Mouse (Mus musculus) brain, adult 2 months (tissue): Measurements from ENCODE around the gene Ptbp1.

Source experiments
- DNase-seq: peaks from one replicate; pipeline ENCODE4 v3.0.0; 2011; ENCODE audit warnings: low read depth, low spot score

The Ptbp1 gene

DNA sequence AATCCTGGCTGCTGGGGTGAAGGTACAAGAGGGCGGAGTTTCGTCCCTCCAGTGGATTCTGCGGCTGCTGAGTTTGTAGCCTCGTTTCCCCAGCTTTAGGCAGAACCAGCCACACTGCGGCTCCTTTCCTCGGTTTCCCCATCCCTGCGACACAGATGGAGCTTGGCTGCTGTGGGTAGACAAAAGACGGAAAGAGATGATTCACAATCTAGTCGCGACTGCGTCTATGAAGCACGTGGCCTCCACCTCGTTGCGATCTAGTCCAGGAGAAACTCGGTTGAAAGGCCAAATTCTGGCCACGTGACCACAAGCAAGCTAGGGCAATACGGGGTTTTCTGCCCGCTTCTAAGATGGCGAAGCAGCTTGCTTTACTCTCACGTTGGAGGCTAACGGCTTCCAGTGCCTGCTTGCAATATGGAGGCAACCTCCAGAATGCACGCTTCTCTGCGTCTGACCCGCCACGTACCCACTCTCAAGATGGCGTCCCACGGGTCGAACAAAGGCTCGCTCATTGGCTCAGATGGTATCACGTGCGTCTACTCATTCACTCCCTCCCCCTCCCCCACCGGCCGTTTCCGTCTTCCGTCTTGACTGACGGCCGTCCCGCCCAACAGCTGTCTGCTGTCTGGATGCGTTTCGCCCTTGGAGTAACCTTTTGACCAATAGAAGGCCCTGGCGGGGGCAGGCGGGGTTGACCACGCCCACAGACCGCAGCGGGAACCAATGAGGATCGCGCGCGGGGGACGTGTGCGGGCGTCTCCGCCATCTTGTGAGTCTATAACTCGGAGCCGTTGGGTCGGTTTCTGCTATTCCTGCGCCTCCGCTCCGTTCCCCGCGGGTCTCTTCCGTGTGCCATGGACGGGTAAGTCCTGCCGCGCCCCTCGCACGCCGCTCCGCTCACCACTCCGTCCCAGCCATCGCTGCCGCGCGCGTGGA, at the start of gene Ptbp1:
Gene Ptbp1 (plus strand): TSS at position 568 of the 936 bp plus-strand sequence.
- peak; percentile 100 for DNase-seq

DNA sequence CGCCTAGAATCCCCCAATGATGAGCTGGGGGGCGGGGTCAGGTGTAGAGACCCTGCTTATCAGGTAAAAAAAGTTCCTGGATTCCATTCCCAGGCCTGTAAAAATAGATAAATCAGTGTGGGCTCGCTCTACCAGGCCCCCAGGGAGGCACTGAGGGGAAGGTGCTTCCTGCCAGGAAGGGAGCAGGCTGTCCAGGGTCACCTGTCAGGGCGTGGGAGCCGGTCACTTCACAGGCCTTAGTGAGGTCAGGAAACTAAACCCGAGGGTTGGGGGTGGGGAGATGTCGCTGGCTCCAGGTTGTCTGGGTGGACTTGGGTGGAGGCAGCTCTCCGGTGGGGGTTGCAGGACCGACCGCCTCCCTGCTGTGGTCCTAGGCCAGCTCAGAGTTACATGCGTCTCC, 48.6 kb upstream of the Ptbp1 start:
- no peak for DNase-seq

DNA sequence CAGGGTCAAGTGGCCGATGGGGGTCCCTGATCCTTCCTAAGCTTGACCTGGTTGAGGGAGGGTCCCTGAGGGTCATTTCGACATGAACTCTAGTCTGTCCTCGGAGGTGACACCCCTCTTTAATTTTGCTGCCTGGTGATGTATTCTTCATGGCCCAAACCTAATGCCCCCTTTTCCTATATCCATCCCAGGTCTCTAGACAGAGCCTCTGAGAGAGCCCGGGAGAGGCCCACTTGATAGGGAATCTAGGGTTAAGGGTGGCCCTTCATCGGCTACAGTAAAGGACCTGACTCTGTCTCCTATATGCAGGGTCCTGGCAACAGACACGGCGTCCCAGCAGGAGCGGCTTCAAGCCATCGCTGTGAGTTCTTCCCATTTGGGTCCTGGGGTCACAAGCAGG, 47.9 kb upstream of the Ptbp1 start:
- no peak for DNase-seq

DNA sequence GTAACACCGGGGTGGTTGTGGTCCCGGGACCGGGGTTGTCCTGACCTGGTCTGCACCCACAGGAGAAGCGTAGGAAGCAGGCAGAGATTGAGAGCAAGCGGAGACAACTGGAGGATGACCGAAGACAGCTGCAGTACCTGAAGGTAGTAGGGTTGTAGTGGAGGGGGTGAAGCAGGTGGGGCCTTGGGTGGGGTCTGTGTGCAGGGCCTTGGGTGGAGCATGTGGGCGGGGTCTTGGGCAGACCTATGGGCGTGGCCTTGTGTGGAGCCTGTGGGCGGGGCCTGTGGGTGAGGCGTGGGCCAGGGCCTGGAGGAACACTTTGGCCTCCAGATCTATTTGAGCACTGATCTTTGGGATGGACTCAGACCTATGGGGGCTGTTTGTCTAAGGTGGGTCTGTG, 47.3 kb upstream of the Ptbp1 start:
- no peak for DNase-seq

DNA sequence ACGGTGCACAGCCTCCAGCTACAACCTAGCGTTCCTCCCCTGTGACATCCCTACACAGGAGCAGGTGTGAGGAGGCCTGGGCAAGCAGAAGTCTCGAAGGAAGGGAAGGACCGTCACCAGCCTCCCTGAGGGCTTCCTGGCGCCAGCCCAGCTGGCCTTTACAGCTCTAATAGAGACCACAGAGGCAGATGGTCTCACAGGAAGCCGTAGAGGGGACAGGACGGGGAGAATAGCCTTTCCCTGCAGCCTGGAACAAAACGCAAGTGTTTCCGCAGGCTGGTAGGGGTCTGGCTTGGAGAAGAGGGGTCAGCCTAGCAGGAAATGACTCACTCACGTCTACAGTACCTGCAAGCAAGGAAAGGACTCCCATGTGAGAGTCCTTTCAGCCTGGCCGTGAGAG, 46.4 kb upstream of the Ptbp1 start:
- DNase-seq: peak; percentile 81

DNA sequence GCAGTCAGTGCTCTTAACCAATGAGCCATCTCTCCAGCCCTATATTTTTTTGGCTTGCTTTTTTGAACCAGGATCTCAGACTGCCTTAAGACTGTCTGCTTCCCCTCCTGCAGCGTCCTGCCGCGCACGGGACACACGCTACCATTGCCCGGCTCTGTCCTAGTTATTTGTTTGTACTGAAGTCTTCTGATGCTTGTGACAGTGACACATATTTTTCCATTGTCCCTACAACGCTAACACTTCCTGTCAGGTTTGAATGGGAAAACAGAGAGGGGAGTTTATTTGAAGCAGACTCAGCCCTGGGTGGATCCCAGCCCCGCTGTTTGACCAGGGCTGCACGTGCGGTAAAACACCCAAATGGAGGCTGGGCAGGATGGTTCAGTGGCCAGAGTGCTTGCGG, 45.5 kb upstream of the Ptbp1 start:
- no peak for DNase-seq

DNA sequence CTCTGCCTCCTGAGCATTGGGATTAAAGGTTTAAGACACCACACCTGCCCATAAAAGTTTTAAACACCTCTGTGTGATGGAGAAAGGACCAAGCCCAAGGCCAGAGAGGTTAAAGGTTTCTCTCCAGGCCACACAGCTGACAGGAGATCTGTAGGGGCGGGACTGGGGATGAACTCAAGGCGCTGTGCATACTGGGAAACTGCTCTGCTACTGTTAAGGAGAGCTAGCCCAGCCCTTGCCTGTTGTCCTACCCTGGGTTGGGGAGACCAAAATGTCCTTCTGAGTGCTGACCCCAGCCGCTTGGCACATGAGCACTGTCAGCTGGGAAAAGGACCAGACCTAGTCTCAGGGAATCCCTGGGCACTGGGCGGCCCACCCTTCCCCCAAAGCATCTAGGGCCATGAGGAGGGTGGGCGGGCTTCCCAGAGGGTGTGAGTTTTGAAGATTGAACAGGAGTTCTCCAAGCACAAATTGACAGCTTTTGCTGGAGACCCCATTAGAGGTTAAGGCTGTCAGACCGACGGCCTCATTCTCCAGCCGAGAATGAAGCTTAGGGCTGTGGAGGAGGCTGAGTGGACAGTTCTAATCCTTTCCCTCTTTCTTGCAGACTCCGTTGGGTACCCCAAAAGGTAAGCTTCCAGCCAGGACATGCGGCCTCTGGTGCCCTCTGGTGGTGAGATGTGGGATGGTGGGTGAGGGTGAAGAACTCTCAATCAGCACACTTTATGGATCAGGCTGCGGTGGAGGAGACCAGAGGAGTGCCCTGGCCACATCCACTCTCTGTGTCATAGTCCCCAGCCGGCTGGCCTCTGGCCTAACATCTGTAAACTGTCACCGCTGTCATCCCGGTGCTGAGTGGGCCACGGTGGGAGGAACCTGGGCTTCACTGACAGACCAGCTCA, 42.2 kb upstream of the Ptbp1 start:
- DNase-seq: peak; percentile 86

DNA sequence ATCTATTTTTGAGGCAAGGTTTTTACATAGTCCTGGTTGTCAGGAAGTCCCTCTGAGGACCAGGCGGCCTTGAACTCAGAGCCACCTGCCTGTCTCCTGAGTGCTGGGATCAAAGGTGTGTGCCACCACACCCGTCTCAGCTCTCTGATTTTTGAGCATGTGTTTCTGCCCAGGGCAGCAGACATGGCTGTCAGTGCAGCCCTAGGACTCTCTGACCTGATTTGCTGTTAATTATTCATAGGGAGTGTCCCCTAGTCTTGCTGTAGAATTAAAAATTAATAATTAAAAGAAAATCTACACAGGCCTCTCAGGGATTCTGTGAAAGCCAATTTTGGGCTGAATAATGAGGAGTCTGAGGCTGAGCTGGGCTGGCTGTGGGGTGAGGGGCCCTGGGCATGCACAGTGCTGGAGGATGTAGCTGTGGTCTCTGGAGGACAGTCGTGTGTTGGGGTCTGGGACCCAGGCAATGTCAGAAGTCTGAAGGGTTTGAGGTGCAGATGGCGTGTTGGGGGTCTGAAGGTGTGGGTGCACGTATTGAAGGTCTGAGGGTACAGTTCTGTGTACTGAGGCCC, 39.9 kb upstream of the Ptbp1 start:
- DNase-seq: no peak

DNA sequence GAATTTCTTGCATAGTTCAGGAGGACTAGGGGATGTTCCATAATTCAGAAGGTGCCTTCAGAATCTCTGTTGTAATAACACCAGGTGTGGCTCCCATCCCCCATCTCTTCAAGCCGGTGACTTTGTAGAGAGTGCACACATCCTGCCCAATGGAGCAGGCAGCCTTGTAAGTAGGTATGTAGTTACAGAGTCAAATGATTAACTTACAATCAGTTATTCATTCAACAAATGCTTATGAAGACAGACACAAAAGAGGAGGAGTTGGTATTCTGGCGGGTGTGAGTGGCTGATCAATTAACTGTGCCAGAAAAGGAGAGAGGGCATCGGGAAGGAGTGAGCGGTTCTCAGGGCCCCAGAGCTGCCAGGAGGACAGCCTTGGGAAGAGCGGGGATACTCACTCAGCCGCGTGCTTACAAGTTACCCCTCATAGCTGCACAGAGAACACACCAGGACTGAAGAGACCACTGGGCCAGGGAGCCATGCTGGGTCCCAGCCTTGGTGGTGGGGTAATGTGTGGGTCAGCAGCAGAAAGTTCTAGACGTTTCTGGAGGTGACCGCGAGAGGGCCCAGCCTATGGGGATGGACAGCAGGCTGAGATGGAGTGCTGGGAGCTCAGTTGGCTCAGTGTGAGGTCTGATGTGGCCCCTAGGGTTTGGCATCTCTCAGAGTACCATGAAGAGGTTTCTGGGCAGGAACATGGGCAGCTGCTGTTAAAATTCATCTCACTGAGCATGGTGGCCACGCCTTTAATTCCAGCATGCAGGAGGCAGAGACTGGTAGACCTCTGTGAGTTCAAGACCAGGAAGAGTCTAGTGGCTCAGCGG, 38.3 kb upstream of the Ptbp1 start:
- DNase-seq: no peak

DNA sequence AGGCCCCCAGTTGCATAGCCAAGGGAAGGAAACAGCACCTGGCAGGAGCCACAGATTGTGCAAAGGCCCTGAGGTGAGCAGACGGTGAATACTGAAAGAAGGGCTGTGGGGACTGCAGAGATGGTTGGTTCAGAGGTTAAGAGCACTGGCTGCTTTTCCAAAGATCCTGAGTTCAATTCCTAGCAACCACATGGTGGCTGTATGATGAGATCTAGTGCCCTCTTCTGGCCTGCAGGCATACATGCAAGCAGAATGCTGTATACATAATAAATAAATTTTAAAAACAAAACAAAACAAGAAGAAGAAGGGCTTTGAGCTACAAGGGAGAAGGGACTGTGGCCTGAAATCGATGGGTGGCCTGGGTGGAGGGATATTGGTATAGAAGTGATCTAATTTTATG, 37.1 kb upstream of the Ptbp1 start:
- DNase-seq: no peak

DNA sequence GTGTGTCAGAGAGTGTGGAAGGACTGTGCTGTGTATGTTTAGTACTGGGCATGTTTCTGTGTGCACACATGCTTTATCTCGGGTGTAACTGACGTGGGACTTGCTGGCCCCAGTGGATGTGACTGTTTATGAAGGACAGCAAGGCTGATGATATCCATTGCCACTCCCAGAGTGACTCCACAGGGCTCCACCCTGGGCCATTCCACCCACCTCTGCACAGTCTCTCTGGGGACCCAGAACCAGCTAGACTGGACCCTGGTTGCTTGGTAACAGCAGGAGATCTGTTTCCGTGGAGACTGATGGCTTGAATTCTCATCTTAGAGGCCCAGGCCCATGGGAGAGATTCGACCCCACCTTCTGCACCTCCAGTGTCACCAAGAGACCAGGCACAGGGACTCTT, 36.0 kb upstream of the Ptbp1 start:
- no peak for DNase-seq

DNA sequence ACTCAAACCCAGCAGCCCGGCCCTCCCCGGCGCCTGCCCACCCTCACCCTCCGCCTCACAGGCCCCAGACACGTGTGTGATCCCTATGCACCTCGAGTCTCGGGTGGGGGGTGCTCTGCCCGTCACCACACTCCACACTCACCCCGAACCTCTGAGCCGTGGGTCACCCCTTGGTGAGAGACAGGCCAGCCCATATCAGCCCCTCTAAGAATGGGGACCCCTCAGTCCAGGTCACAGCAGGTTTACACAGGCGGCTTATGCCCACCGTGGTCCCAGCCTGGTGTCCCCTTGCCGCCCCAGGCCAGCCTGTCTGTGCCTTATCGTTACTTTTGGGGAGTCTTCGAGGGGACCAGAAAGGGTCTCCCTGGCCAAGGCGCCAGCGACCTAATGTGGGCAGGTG, 34.6 kb upstream of the Ptbp1 start:
- DNase-seq: no peak

DNA sequence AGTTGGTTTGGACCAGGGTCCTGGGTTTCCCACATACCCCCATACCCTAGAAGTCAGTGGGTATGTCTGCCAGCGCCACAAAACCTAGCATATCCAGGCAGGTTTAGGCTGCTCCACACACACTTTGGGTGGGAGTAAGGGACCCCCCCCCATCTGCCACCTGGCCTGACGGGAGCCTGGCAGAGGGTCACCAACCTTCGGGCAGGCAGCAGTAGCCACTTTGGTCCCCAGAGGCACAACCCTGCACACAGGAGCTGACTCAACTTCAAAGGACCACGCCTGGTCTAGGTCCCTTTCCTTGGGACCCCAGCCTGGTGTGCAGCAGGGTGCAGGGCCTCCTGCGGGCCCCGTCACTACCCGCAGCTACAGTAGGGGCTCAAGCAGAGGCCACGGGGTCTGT, 34.0 kb upstream of the Ptbp1 start:
- no peak for DNase-seq

DNA sequence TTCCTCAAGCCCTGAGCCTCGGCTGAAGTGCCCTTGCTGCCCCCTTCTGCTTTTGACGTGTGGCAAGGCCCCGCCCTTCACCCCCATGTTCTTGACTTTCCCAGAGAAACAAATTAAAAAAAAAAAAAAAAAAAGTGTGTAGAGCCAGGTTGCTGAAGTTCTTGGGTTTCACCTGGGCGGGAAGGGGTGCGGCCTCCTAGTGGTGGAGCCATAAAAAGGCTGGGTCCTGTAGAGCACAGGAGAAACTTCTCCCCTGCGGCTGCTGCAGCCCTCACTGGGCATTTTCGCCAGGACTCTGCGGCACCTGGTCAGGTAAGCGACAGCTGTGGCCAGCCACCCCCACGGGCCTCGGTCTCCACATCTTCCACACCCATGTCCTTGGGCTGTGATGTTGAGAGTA, 33.4 kb upstream of the Ptbp1 start, which contains the start of gene Misp:
Gene Misp (plus strand): TSS at position 208 of the 400 bp plus-strand sequence.
- no peak for DNase-seq

DNA sequence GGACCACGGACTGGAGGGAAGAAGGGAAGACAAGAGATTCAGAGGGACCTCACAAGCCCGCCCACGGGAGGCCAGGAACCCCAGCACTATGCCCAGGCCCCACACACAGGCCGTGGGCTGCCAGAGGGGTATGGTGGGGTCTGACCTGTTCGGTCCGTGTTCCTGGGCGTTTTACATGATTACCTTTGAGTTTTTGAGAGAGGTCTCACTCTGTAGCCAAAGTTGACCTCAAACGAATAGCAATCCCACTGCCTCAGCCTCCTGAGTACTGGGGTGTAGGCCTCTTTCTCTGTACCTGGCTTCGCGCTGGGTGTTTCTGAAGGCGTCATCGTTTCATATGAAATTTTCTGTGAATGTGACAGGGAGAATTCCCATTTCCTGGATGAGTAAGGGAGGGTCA, 32.5 kb upstream of the Ptbp1 start:
- no peak for DNase-seq

DNA sequence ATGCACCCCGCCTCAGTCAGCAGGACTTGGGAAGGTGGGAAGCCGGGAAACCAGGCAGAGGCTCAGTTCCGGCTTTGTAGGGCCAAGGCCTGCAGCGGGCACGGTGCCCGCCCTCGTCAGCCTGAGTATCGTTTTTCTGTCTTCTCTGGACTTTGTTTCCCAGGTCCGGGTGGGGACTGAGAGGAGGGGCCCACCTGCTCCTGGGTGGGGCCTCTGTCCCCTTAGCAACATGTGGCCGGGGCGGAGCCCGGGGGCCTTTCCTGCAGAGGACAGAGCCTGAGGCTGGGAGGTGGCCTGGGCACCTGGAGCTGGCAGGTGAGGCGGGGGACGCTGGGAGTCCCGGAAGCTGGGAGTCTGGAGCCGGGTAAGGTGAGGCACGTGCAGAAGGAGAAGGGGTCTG, 31.9 kb upstream of the Ptbp1 start:
- no peak for DNase-seq

DNA sequence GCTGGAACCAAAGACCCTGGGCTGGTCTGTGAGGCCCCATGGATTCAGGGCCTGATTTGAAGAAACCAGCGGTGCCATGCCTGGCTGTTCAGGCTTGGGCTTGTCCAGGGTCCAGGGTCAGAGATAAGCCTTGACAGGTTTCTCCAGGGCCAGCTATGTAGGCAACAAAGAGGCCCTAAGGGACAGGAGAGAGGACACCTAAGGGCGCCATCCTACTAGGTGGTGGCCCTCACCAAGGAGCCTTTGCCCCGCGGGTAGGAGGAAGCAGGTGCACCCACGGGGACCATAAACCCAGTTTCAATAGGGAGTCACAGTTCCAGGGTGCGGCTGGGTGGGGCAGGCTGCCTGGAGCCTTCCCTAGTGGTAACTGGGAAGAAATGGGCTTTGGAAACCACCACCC, 31.2 kb upstream of the Ptbp1 start:
- DNase-seq: no peak

DNA sequence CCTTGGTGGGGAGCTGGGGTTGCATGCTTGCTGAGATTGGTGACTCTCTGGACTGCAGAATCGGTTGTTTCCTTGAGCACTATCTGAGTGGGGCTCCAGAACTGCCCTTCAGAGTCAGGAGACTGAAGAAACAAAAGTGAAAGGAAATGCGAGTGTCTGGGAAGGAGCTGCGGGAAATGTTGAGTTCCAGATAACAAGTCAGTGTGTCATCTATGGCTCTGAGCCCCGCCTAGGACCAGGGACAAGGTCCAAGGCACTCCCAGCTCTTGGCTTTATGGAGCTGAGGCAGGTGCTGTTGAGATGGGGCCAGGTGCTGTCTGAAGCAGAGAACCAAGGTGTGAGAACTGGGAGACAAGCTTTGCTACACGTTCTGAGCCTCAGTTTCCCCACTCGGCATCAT, 29.8 kb upstream of the Ptbp1 start:
- DNase-seq: no peak

DNA sequence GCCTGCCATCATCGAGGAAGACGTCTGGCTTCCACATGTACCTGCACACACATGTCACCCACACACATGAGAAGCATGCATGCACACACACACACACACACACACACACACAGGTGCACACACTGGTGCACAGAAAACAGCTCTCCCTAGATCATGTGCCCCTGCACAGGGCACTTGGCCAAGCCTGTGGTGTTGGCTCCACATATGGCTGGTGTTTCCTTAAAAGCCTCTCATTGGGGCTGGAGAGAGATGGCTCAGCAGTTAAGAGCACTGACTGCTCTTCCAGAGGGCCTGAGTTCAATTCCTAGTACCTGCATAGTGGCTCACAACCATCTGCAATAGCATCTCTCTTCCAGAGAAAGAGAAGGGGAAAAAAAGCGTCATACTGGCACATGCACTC, 22.6 kb upstream of the Ptbp1 start:
- DNase-seq: no peak

DNA sequence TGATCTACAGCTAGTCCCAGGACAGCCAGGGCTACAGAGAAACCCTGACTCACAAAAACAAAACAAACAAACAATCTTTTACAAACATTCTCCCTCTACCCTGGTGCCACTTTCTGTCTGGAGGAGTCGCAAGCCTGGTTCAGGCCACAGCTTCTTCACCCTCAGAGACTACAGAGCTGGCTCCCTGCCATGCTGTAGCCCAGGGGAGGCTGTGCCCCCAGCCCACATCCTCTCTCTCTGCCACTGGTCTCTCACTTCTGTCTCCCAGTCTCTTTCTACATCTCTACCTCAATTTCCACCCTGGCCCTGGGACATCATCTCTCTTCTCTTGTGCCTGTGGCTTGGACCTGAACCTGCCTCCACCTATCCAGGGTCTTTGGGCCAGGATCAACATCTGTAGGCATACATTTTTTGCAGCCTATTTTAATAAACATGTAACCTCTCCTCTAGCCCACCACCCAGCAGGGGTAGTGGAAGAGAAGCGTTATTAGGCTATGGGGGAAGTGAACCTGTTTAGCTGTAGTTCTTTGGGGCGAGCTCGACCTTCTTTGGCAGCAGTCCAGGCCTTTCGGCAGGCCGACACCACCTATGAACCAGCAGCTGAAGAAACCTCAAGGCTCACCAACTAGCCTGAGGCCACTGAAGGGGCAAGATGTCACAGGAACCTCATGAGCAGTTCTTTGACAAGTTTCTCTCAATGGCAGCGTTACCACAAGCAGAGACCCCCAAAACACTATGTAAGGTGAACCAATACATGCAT, 22.0 kb upstream of the Ptbp1 start:
- DNase-seq: no peak

DNA sequence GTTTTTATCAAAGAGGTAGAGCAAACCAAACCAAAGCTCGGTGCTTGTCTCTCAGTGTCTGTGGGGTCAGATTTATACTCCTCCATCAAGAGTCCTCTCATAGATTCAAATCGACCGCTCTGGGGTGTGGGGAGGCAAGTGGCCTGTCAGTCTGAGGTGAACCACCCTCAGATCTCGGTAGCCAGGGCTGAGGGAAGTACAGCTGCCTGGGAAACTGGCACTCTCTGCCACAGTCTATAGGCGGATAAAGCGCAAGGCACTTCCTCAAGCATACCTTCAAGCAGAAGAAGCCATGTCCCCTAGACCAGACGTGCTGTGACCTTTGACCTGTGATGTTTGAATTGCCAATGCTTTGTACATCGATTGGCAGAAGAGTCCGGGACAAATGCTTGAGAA, 21.4 kb upstream of the Ptbp1 start:
- no peak for DNase-seq
